Mouse (Mus musculus): ENCODE results near the gene Ppp1r37. TPM values are rescaled to one million over a fixed set of nuclear protein-coding genes. Genes with fewer than 3 reads are reported as not detected.
"Not testable (repeated sequence)": the region's sequence is repeated elsewhere in the genome, so short reads cannot be mapped to it uniquely, and the experiment has no call there.

Gene Ppp1r37
- polyA plus RNA-seq, 1 experiment = 35.9 TPM

DNA sequence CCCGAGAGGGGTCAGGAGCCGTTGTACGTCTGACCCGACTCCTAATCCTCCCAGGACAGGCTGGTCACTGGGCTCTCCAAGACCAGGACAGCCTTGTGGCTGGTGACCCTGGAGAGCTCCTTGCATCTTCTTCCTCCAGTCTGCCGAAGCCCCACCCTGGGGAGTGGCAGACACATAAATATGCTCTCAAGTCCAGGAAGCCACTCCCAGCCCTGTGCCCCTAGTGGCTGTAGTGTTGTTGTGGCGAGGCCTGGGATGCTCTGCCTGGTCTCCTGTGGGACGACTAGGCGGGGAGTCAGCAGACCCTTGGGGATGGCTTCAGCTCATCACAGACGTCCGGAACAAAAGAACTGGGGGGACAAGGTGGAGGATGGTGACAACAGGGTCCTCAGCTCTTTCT is 31.8 kb downstream of the Ppp1r37 start:
- H3K4me3 ChIP-seq (ENCODE audit: insufficient read depth, low read depth, low read length) = no peak overlapping the region
- no peaks in the 10 kb centered on the region for H3K4me1 ChIP-seq (ENCODE audit: control insufficient read depth, insufficient read depth, insufficient read length, low read length)
- H3K27ac ChIP-seq (replicated peaks; ENCODE audit: low read depth, low read length) = no peak overlapping the region

DNA sequence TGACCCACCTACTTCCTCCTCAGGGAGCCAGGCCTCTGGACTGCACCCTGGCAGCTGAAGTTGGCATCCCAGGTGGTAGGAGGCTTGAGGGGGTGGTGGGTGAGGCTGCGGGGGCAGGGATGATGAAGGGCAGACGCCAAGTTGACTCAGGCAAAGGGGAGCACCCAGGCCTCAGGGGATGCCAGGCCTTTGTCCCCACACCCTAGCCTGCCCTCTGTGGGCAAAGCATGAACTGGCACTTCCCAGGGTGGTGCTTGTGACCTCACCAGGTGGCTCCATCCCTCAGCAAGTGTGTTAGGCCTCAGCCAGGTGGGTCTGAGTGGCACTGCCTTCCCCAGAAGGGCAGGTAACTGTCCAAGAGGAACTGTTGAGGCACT is 37.8 kb downstream of the Ppp1r37 start:
- Histone ChIP-seq H3K4me3 (ENCODE audit: insufficient read depth, low read depth, low read length) (no peak overlapping the region), H3K27ac (replicated peaks; ENCODE audit: low read depth, low read length) (no peak overlapping the region), H3K4me1 (ENCODE audit: control insufficient read depth, insufficient read depth, insufficient read length, low read length) (peaks cover 4% of the 10 kb centered on the region; the same call in 1 of the 2 replicates)

DNA sequence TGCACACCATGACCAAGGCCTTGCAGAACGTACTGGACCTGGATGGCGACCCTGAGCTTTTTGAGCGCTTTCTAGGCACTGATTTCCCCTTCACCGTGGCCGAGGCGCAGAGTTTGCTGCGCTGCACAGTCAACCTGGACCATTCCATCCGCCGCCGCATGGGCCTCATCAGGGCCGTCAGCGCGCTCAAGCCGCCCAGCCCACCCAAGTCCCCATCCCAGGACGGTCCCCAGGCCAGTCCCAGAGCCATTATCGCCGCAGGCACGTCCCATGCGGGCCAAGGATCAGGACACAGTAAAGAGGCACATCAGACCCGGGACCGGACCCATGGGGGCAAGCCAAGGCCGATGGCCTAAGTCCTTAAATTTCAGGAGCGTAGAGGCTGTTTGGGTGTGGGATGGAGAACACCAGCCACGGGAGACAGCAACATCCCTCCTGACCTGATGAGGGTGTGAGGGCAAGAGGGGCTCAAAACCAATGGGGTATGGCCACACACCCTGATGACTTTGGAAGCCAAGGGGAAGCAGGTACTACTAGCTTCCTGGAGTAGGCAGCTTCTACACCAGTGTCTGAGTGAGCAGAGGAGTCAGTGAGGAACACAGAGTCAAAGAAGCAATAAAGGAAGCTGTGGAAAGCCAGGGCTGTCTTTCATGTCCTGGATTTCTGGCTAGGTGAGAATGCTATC is 38.3 kb downstream of the Ppp1r37 start:
- Histone ChIP-seq H3K27ac (replicated peaks; ENCODE audit: low read depth, low read length) (no peak overlapping the region), H3K4me1 (ENCODE audit: control insufficient read depth, insufficient read depth, insufficient read length, low read length) (peaks cover 4% of the 10 kb centered on the region; the same call in 1 of the 2 replicates), H3K4me3 (ENCODE audit: insufficient read depth, low read depth, low read length) (peak overlapping the region; percentile 37; the same call in 1 of the 2 replicates)

DNA sequence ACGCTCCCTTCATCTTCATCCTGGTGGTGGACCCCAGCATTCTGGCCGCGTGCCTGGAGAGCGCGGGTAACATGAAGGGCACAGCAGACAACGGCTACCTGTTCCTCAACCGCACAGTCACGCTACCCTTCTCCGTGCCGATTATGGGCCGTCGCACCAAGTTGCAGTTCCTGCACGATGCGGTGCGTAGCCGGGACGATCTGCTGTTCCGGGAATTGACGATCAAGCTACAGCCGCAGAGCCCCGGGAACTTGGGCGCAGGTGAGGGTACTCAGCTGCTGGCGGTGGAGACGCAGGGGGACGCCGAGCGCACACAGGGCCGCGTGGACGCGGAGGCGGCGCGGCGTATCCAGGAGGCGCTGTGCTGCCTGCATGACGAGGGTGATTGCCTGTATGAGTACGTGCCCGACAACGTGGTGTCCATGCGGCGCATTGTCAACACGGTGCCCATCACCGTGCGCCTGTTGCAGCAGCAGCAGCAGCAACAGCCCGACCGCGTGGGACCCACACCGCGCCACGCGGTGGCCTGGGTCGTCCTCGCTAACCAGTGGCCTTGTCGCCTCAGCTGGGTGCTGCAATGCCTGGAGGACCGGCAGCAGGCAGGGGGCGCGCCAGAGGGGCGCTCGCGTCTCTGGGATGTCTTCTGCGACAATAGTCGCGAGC is 39.0 kb downstream of the Ppp1r37 start:
- H3K4me3 ChIP-seq (ENCODE audit: insufficient read depth, low read depth, low read length) = peak overlapping the region; percentile 37
- peaks cover 4% of the 10 kb centered on the region; the same call in 1 of the 2 replicates for H3K4me1 ChIP-seq (ENCODE audit: control insufficient read depth, insufficient read depth, insufficient read length, low read length)
- no peak overlapping the region for H3K27ac ChIP-seq (replicated peaks; ENCODE audit: low read depth, low read length)

DNA sequence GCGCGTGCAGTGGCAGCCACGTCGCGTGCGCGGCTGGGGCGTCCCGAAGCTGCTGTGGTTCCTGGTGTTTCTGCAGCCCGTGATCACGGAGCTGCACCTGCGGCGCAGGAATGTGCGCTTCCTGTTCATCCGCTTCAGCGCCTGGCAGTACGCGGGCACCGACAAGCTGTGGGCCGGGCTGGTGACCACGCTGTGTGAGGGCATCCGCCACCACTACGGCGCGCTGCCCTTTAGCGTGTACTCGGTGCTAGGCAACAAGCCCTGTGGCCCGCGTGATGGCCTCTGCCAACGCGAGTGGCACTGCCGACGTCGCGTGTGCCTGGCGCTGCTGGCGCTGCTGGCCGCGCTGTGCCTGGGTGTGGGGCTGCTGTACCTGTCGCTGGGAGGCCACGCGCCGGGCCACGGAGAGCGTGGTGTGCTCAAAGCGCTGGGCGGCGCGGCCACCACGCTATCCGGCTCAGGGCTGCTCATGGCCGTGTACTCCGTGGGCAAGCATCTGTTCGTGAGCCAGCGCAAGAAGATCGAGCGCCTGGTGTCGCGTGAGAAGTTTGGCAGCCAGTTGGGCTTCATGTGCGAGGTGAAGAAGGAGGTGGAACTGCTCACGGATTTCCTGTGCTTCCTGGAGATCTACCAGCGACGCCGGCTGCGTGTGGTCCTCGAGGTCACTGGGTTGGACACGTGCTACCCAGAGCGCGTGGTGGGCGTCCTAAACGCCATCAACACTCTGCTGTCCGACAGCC is 39.7 kb downstream of the Ppp1r37 start:
- Histone ChIP-seq H3K4me3 (ENCODE audit: insufficient read depth, low read depth, low read length) (peak overlapping the region; percentile 37), H3K4me1 (ENCODE audit: control insufficient read depth, insufficient read depth, insufficient read length, low read length) (peaks cover 4% of the 10 kb centered on the region; the same call in 1 of the 2 replicates), H3K27ac (replicated peaks; ENCODE audit: low read depth, low read length) (no peak overlapping the region)

DNA sequence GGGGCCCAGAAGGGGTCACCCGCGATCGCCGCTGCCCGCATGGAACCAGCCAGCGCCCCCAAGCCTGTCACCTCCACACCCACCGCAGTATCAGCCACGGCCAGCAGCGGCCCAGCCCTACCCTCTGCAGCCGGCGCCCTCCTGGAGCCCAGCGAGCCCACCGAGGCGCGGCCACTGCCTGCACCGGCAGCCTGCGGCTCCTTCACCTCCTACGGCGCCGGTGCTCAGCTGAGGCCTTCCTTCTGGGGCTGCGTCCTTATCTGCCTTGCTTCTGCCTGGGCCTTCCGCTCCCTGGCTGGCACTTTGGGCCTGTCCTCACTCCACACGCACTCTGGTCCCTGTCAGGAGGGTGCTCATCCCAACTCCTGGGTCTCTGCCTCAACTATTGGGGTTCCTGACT is 42.8 kb downstream of the Ppp1r37 start:
- Histone ChIP-seq H3K4me3 (ENCODE audit: insufficient read depth, low read depth, low read length) (no peak overlapping the region), H3K27ac (replicated peaks; ENCODE audit: low read depth, low read length) (no peak overlapping the region), H3K4me1 (ENCODE audit: control insufficient read depth, insufficient read depth, insufficient read length, low read length) (peaks cover 4% of the 10 kb centered on the region; the same call in 1 of the 2 replicates)

DNA sequence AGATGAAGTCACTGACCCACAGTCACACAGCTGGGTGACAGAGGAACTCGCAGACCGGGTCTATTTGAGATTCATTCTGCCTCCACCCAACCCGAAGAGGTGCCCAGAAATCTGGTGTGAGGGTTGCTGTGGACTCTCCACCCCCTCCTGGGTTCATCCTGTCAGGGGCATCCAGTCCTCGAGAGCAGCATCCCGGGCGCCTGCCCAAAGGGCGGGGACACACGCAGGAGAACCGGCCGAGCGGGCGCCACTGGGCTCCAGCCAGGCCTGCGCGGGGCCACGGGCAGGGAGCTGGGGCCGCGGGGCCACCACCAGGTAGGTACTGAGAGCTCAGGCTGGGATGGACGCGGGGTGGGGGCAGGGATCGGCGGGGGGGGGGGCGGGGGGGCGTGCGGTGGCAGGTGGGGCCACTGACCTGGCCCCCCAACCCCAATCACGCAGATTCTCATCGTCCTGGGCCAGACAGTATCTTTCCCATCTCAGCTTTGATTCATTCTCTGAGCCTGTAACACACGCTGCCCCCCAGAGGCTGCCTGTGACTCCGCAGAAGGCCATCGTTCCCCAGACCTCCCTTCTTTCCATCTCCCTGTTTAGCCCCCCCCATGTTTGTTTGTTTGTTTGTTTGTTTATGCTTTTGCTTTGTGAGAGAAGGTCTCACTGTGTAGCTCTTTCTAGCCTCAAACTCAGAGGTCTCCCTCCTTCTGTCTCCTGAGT is 45.1 kb downstream of the Ppp1r37 start, which contains the start of gene Nkpd1:
Gene Nkpd1, plus strand, starts transcription at position 187 of the 714 bp plus-strand sequence.
- Histone ChIP-seq H3K4me3 (ENCODE audit: insufficient read depth, low read depth, low read length) (no peak within 1 kb of the TSS), H3K4me1 (ENCODE audit: control insufficient read depth, insufficient read depth, insufficient read length, low read length) (peaks cover 7% of the 10 kb centered on the region), H3K27ac (replicated peaks; ENCODE audit: low read depth, low read length) (no peak within 1 kb of the TSS)

DNA sequence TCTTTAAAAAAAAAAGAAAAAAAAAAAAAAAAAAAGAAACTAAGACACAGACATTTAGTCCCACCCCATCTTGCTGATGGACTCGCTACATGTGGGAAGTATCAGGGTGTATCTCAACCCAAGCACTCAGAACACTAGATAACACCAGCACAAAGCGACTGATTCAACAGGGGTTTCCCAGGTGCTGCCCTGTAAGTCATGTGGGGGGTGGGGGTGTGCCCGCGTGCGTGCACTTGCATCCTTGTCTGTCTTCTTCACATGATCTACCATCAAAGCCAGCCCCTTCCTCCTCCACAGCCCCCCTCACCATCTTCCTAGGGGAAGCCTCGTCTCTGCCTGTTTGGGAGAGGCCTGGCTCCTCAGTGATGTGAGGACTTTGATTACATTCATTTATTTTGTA is 50.5 kb downstream of the Ppp1r37 start:
- Histone ChIP-seq H3K27ac (replicated peaks; ENCODE audit: low read depth, low read length) (no peak overlapping the region), H3K4me3 (ENCODE audit: insufficient read depth, low read depth, low read length) (no peak overlapping the region), H3K4me1 (ENCODE audit: control insufficient read depth, insufficient read depth, insufficient read length, low read length) (peaks cover 11% of the 10 kb centered on the region)

DNA sequence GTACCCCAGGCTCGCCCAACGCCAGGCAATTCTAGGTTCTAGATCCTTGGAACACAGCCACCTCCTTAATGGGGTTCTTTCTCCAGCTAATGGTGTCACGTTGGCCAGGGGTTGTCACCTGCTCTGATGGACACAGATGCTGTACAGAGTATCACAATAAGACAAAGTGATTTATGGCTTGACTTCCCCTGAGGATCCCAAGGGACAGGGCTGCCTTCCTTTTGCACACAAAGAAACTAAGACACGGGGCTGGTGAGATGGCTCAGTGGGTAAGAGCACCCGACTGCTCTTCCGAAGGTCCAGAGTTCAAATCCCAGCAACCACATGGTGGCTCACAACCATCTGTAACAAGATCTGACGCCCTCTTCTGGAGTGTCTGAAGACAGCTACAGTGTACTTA is 50.9 kb downstream of the Ppp1r37 start:
- H3K27ac ChIP-seq (replicated peaks; ENCODE audit: low read depth, low read length); H3K4me3 ChIP-seq (ENCODE audit: insufficient read depth, low read depth, low read length): not testable (repeated sequence)
- peaks cover 11% of the 10 kb centered on the region for H3K4me1 ChIP-seq (ENCODE audit: control insufficient read depth, insufficient read depth, insufficient read length, low read length)

DNA sequence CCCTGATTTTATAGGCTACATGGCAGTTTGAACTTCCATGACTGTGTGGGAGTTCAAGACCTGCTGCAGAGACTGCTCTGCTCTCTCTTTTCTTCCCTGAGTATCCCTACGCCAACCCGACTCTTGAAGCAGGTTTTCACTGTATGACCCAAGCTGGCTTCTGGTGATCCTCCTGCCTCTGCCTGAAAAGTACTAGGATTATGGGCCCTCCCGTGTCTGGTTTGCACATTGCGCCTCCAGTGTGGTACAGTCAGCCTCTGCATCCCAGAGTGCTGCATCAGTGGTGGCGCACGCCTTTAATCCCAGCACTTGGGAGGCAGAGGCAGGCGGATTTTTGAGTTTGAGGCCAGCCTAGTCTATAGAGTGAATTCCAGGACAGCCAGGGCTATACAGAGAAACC is 53.1 kb downstream of the Ppp1r37 start:
- Histone ChIP-seq H3K4me3 (ENCODE audit: insufficient read depth, low read depth, low read length) (no peak overlapping the region), H3K4me1 (ENCODE audit: control insufficient read depth, insufficient read depth, insufficient read length, low read length) (peaks cover 11% of the 10 kb centered on the region), H3K27ac (replicated peaks; ENCODE audit: low read depth, low read length) (no peak overlapping the region)

DNA sequence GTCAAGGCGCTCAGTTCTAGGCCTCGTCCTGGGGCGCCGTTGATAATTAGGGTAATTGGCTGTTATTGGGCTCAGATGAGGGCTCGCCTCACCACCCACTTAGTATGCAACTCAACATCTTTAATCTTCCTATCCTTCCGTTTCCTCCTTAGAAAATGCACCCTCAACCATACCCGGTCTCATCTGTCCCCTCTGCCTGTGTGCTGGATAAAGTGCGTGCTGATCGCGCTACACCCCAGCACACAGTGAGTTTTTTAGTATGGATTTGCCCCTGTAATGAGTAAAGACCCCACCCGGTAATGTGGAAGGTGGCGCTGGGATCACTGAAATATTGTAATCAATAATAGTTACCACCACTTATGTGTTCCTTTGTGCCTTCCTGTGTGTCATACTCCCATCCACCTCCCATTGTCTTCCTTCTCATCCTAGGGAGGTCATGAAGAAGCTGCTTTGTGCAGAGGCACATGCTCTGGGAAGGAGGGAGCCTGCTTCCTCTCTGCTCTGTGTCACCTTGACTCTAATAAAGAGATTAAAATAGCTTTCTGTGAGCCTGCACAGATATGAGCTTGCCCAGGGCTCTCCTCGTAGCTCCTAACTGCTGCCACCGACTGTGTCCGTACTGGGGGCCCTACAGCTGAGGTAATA is 53.8 kb downstream of the Ppp1r37 start:
- peak overlapping the region; percentile 95 for H3K4me3 ChIP-seq (ENCODE audit: insufficient read depth, low read depth, low read length)
- peaks cover 4% of the 10 kb centered on the region for H3K4me1 ChIP-seq (ENCODE audit: control insufficient read depth, insufficient read depth, insufficient read length, low read length)
- peak overlapping the region; percentile 33; the same call in 1 of the 2 replicates for H3K27ac ChIP-seq (replicated peaks; ENCODE audit: low read depth, low read length)

DNA sequence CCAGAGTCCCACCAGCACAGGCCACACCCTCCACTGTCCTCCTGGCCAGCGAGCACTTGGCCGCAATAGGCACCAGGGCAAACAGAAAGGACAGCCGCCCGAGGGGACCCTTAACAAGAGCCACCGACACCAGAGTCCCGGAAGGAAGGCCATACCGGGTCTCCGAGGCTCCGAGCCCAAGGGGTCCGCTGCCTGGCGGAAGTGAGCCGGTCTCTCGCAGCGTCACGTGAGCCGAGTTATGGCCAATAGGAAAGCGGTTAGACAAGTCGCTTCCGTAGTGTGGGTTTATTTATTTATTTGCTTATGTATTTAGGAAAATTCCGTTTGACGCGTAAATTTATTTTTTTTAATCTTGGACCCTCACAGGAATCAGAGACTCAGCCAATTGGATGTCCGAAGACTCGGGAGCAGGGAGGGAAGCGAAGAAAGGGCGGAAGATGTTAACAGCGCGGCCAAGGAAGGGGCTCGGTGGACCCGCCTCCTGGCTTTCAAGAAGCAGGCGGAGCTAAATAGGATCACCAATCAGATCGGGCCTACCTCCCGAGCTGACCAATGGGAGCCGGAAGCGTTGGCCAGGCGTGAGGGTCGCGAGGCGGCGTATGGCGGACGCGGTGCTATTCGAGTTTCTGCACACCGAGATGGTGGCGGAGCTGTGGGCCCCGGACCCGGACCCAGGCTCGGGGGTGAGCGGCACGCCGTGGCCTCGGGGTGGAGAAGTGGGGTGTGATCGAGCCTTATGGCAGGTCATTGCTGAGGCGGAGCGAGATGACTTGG is 54.5 kb downstream of the Ppp1r37 start, which contains the start of the genes Bloc1s3 and Trappc6a:
Gene Bloc1s3, minus strand, starts transcription at position 218 of the 774 bp plus-strand sequence.
Gene Trappc6a, plus strand, starts transcription at position 246 of the 774 bp plus-strand sequence.
- H3K4me3 ChIP-seq (ENCODE audit: insufficient read depth, low read depth, low read length) = peak within 1 kb of the TSS; percentile 95
- peaks cover 3% of the 10 kb centered on the region for H3K4me1 ChIP-seq (ENCODE audit: control insufficient read depth, insufficient read depth, insufficient read length, low read length)
- H3K27ac ChIP-seq (replicated peaks; ENCODE audit: low read depth, low read length) = peak within 1 kb of the TSS; percentile 77

DNA sequence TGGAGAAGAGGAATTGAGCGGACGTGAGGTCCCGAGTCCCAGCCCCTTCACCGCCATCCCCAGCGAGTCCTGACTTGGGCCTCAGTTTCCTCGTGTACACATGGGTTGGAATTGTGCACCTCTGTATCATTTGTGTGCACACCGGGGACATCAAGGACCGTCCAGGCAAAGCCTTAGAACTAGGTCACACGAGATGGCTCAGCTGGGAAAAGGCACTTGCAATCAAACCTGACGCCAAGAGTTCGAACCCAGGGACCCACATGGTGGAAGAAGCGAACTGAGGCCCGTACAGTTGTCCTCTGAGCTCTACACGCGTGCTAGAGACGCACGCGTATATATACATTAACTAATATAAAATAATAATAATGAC is 55.3 kb downstream of the Ppp1r37 start:
- Histone ChIP-seq H3K27ac (replicated peaks; ENCODE audit: low read depth, low read length) (no peak overlapping the region), H3K4me1 (ENCODE audit: control insufficient read depth, insufficient read depth, insufficient read length, low read length) (peaks cover 3% of the 10 kb centered on the region), H3K4me3 (ENCODE audit: insufficient read depth, low read depth, low read length) (peak overlapping the region; percentile 95)

Measured in brown adipose tissue, adult 24 weeks (tissue).